Mouse (Mus musculus) adrenal gland, postnatal 36 days (tissue): Measurements from ENCODE around the gene Hist1h4f. TPM values are rescaled to one million over a fixed set of nuclear protein-coding genes. Genes with fewer than 3 reads are reported as not detected.

ENCODE experiments used
- DNase-seq, 2 experiments: peaks; one replicate each; pipeline ENCODE4 v3.0.0; 2021; ENCODE audit warnings: mixed read lengths in 1 of 2
- microRNA-seq: library from miRNA; unstranded; fragments of <30 nt; microRNA quantifications from one replicate; pipeline ENCODE4 v1.2.0, GENCODE M21; 2021
- total RNA-seq, 2 experiments: library from RNA; stranded (reverse); gene quantifications; 2 replicates each; pipeline ENCODE4 v1.2.3; 2021

Hist1h4f gene
- total RNA-seq, 2 experiments from 2014 or later = 112 to 118 TPM

GRCm38 (mm10) chr13:23513517-23513916 lies 37.9 kb downstream of the Hist1h4f start:
- DNase-seq = no peak

DNA sequence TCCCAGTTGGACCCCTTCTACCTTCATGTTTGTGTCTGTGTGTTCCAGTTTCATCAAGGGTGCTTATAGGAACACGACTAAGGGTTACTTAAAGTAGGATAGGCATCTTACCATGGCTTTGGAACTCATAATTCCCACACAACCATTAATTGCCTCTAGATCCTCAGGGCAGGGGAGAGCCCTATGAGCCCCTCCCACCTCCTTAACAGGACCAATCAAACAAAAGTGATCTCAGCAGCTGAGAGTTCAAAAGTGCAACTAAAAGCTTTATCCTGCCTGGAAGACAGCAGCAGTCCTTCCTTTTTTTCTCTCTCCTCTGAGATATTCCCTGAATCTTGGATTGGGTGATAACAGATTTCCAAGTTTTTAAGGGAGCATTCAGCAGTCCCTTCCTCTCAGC lies 41.3 kb downstream of the Hist1h4f start:
- no peak for DNase-seq

GRCm38 (mm10) chr13:23506819-23507515 lies 44.5 kb downstream of the Hist1h4f start:
- DNase-seq = peak in 1 of 2 experiments; percentile 30

DNA sequence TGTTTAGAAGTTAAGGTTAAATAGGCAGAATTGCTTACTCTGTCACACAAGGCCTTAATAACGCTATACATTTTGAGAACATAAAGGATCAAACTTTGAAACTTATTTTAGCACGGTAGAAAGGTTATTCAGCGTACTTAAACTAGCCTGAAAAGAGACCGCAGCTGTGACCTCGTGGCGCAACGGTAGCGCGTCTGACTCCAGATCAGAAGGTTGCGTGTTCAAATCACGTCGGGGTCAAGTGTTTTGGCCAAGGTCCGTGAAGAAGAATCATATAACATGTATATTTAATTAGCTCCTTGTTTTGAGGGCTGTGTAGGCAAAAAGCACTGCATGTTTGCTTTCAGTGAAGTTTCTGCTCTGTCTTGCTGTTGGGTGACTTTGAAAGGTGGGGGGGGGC lies 45.1 kb downstream of the Hist1h4f start:
- peak; percentile 48 to 67 for DNase-seq

DNA sequence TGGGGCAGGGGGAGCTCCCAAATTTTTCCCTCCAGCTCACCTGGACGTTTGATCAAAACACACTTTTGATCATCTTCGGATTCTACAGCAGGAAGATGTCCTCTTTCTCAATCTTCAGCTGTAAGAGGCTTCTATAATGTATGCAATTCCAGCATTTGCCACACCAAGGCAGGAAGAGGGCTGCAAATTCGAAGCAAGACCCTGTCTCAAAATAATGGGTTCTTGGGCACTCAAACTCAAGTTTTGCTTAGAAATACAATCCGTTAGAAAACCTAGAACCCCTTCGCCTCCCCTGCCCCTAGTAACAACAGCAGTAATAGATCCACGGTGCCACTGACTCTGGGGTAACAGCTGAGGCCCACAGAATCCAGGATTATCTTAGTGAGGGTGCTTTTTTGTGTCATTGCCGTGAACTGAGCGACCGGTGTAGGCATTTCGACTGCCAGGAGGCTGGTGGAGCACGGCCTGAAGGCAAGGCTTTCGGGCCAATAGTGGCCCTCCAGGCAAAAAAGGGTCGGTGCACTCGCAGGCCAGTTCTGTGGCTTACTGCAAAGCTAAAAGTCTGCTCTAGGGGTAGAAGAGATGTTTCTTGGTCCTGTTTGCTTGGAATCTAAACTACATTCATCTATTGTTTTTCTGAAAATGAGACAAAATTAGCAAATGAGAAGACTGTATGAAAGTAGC lies 45.6 kb downstream of the Hist1h4f start:
- no peak for DNase-seq

DNA sequence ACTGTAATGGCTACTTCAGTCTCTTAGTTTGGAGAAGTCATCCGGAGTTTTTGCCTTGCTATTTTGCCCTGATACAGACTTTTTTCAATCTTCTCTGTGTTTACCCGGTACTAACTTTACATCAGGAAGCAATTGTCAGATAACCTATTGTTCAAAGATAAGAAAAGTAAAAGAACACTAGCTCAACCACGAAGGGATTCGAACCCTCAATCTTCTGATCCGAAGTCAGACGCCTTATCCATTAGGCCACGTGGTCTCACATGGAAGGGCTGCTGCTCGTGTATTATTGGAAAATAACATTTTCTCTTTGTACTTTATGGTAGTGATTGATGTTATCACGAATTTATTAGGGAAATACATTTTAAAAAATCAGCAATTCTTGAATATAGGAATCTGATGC lies 47.7 kb downstream of the Hist1h4f start:
- DNase-seq = peak; percentile 33 to 54

DNA sequence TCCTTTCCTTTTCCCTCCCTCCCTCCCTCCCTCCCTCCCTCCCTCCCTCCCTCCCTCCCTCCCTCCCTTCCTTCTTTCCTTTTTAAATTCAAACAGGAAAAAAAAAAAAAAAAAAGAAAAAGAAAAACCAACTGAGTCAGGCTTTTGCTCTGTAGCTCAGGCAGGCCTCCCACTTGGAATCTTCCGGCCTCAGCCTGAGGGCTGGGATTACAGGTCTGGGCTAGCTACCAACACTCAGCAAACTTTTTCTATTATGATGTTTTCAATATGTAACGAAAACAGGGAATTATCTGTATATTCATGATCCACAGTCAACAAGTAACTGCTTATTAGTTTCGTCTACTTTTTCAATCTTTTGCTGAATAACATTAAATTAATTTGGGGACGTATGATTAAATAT lies 48.5 kb downstream of the Hist1h4f start:
- no peak for DNase-seq

GRCm38 (mm10) chr13:23502031-23502567 lies 49.3 kb downstream of the Hist1h4f start:
- no peak for DNase-seq

- DNase-seq = no peak
Measured at GRCm38 (mm10) chr13:23501511-23501910, 49.9 kb downstream of the Hist1h4f start.

Small RNA genes lying within 50 kb of the gene (microRNA-seq; reads per million reads assigned to microRNA genes)
- gene Gm44297 = not detected
- not detected for gene Gm44359
- gene Gm44394 = not detected
- 0.75 reads per million for gene n-TStga1

Other genes with a start within 250 kb of the Hist1h4f start
- gene Zfp322a, start 182.4 kb downstream of the Hist1h4f start, total RNA-seq = 10 to 100 TPM; 19.4 to 21.2 TPM
- gene Abt1, start 127.8 kb downstream of the Hist1h4f start, total RNA-seq = 1 to 10 TPM; 6.9 to 8.3 TPM
- gene Btn1a1, start 85.7 kb downstream of the Hist1h4f start, total RNA-seq = not detected
- not detected for gene Btn2a2, start 62.8 kb downstream of the Hist1h4f start, total RNA-seq
- 100 to 1,000 TPM; 443 to 473 TPM for gene Hist1h4h, start 20.6 kb downstream of the Hist1h4f start, total RNA-seq
- gene Hist1h2af, start 17.7 kb downstream of the Hist1h4f start, total RNA-seq = 10 to 100 TPM; 49.7 to 55.2 TPM
- gene Hist1h3g, start 16.2 kb downstream of the Hist1h4f start, total RNA-seq = 10 to 100 TPM; 13.9 to 17.7 TPM
- 1 to 10 TPM; 4.2 to 4.7 TPM for gene Hist1h2bh, start 8.3 kb downstream of the Hist1h4f start, total RNA-seq
- gene Hist1h3f, start 7.6 kb downstream of the Hist1h4f start, total RNA-seq = 10 to 100 TPM; 23.4 to 24.4 TPM
- 1 to 10 TPM; 4.5 to 4.9 TPM for gene Hist1h1d, start 1.6 kb upstream of the Hist1h4f start, total RNA-seq
- gene Hist1h3e, start 10.7 kb upstream of the Hist1h4f start, total RNA-seq = 10 to 100 TPM; 56.1 to 72.9 TPM
- 1 to 10 TPM; 9.2 to 9.6 TPM for gene Hist1h2ae, start 19.6 kb upstream of the Hist1h4f start, total RNA-seq
- 100 to 1,000 TPM; 105 to 116 TPM for gene Hist1h2bg, start 19.7 kb upstream of the Hist1h4f start, total RNA-seq
- gene Hist1h2bf, start 22.5 kb upstream of the Hist1h4f start, total RNA-seq = 10 to 100 TPM; 34.6 to 44.5 TPM
- 10 to 100 TPM in 1 of 2 experiments, 1 to 10 TPM in 1; 8.1 to 13.6 TPM for gene Hist1h2ad, start 22.7 kb upstream of the Hist1h4f start, total RNA-seq
- gene Hist1h3d, start 24.1 kb upstream of the Hist1h4f start, total RNA-seq = 1 to 10 TPM; 7.4 TPM
- gene Hist1h4d, start 29.9 kb upstream of the Hist1h4f start, total RNA-seq = 100 to 1,000 TPM; 159 to 164 TPM
- gene Hist1h2be, start 69.5 kb upstream of the Hist1h4f start, total RNA-seq = 10 to 100 TPM; 12.1 to 13.4 TPM
- gene Hist1h1e, start 70.9 kb upstream of the Hist1h4f start, total RNA-seq = 10 to 100 TPM; 49.5 to 74.0 TPM
- gene Hist1h2ac, start 132.3 kb upstream of the Hist1h4f start, total RNA-seq = 1 to 10 TPM; 3.0 to 3.1 TPM
- 100 to 1,000 TPM; 138 to 161 TPM for gene Hist1h2bc, start 132.6 kb upstream of the Hist1h4f start, total RNA-seq
- gene Hist1h1t, start 144.2 kb upstream of the Hist1h4f start, total RNA-seq = under 1 TPM; 0.33 to 0.46 TPM
- 100 to 1,000 TPM; 101 to 109 TPM for gene Hist1h4c, start 146.8 kb upstream of the Hist1h4f start, total RNA-seq
- 10 to 100 TPM; 29.2 to 49.8 TPM for gene Hfe, start 159.2 kb upstream of the Hist1h4f start, total RNA-seq
- 100 to 1,000 TPM; 145 to 279 TPM for gene Hist1h1c, start 187.2 kb upstream of the Hist1h4f start, total RNA-seq
- 10 to 100 TPM; 20.5 to 26.8 TPM for gene Hist1h3c, start 194.0 kb upstream of the Hist1h4f start, total RNA-seq
- 10 to 100 TPM; 34.0 to 41.3 TPM for gene Hist1h2bb, start 195.1 kb upstream of the Hist1h4f start, total RNA-seq
- gene Hist1h2ab, start 199.5 kb upstream of the Hist1h4f start, total RNA-seq = 10 to 100 TPM; 58.1 to 68.0 TPM
- 10 to 100 TPM; 54.7 to 79.9 TPM for gene Hist1h3b, start 200.6 kb upstream of the Hist1h4f start, total RNA-seq
- 100 to 1,000 TPM; 115 to 122 TPM for gene Hist1h4b, start 205.4 kb upstream of the Hist1h4f start, total RNA-seq
- gene Hist1h4a, start 209.6 kb upstream of the Hist1h4f start, total RNA-seq = 10 to 100 TPM; 59.8 to 61.2 TPM
- gene Hist1h3a, start 210.7 kb upstream of the Hist1h4f start, total RNA-seq = 10 to 100 TPM; 55.1 to 59.3 TPM
- gene Hist1h1a, start 212.0 kb upstream of the Hist1h4f start, total RNA-seq = 10 to 100 TPM; 35.0 to 39.8 TPM
- gene Trim38, start 218.3 kb upstream of the Hist1h4f start, total RNA-seq = under 1 TPM; 0.16 to 0.23 TPM